ENCODE assay signal across 8 mouse cellular contexts in the genomic region with DNA sequence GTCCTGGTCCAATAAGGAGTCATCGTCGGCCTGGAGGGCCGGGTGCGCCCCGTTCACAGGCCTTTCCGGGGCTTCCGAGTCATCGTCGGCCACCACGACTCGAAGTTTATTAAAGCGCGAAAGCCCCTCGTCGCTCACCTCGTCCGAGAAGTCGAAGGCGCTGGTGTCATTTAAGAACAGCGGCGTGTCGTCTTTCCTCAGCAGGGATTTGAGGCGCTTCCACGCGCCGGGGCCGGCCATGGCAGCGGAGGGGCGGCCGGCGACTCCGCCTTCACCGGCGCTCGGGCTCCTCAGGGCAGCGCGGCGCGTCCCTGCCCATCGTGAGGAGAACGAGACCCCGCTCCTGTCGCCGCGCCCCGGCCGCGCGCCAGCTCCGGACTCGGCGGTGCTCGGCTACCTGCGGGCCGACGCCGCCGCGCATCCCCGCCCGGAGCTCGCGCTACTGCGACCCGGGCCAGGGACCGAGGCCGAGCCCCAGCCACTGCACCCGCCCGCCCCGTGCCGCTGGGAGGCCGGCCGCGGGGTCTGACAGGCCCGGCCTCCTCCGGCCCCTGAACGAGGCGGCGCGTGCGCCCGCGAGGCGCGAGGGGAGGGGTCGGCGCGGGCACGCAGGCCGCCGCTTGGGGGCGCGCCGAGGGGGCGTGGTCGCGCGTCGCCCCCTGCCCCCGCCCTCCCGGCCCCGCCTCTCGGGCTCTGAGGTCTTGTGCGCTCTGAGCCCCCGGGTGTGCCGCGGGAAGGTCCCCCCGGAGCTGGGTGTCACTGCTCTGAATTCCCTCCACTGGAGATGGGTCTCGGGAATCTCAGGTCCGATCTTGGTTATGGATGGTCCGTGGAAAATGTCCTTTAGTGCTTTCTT. TPM values are rescaled to one million over a fixed set of nuclear protein-coding genes. Genes with fewer than 3 reads are reported as not detected.
A peak's percentile ranks its signal among the peaks of the same experiment; 100 is the strongest.
DNase-seq lines count a peak whose midpoint lies in the region; ATAC-seq and TF ChIP-seq lines count a peak whose summit lies in the region.

A gene (minus strand): TSS at position 483 of the 856 bp plus-strand sequence.

- intact Hi-C loops in heart, postnatal 14 days (cut with DNase I) = loop anchor here (2.0 kb wide), 1 partner anchor 36 kb away; a partner anchor contains a TSS

- H3K9me3 ChIP-seq in forebrain, embryonic 16.5 days (ENCODE audit: control insufficient read depth, low read length) = no peaks in the 10 kb centered on the region

- H3K4me2 ChIP-seq in forebrain, embryonic 16.5 days (ENCODE audit: low read length) = peak within 1 kb of the TSS; percentile 94

- H3K27me3 ChIP-seq in forebrain, embryonic 16.5 days (replicated peaks; ENCODE audit: control insufficient read depth, insufficient read depth, low read length) = peaks cover 5% of the 10 kb centered on the region; the same call in 1 of the 2 replicates

- DNase-seq in CD8-positive naive resting alpha-beta T cell, adult 2 months (ENCODE audit: low read depth in 2 of 2, low spot score in 2 of 2) = peak; percentile 15 to 23
- DNase-seq in heart, postnatal 14 days = peak; percentile 85 to 91
- peak; percentile 36 to 75 for DNase-seq in layer of hippocampus, adult 18-20 months (ENCODE audit: low spot score in 2 of 2)
- DNase-seq in lung, adult 2 months = peak; percentile 65
- DNase-seq in thymus, adult 18-20 months = peak; percentile 39 to 47

- WGBS in forebrain, embryonic 16.5 days = under 1% methylated on average over 93 of the region's 111 CpGs
- under 1% methylated on average over 104 of the region's 111 CpGs for WGBS in lung, adult 2 months

- peak within 1 kb of the TSS; percentile 76 for H3K4me3 ChIP-seq in forebrain, embryonic 16.5 days (replicated peaks; ENCODE audit: low read length)
- peak within 1 kb of the TSS; percentile 78 for H3K4me3 ChIP-seq in lung, adult 2 months (replicated peaks; ENCODE audit: extremely low read depth, low read depth, low read length)

- H3K36me3 ChIP-seq in forebrain, embryonic 16.5 days (ENCODE audit: control insufficient read depth, insufficient read depth) = no peaks in the 10 kb centered on the region

- peak; percentile 94 for ATAC-seq in cerebellum, adult (ENCODE audit: insufficient number of reproducible peaks, low FRiP score, low TSS enrichment)
- ATAC-seq in forebrain, embryonic 16.5 days = peak; percentile 98
- ATAC-seq in neutrophil, adult 5-6 weeks (ENCODE audit: extremely low read depth, insufficient number of reproducible peaks, low FRiP score, poor library complexity, severe bottlenecking) = peak; percentile 66

- H3K9ac ChIP-seq in forebrain, embryonic 16.5 days (replicated peaks; ENCODE audit: low read depth, low read length) = peak within 1 kb of the TSS; percentile 85

- TF ChIP-seq POLR2A in lung, adult 2 months (IDR thresholded peaks at IDR 0.05; ENCODE audit: borderline replicate concordance, extremely low read depth, low read depth, low read length) = no peak

- peak within 1 kb of the TSS; percentile 35; the same call in 1 of the 2 replicates for H3K27ac ChIP-seq in forebrain, embryonic 16.5 days (ENCODE audit: low read length)

- no peak for TF ChIP-seq CTCF in lung, adult 2 months (IDR thresholded peaks at IDR 0.05; ENCODE audit: insufficient read depth, low read length)

- H3K4me1 ChIP-seq in forebrain, embryonic 16.5 days (replicated peaks; ENCODE audit: control insufficient read depth, insufficient read depth, low read length) = peaks cover 18% of the 10 kb centered on the region
- H3K4me1 ChIP-seq in lung, adult 2 months (ENCODE audit: control insufficient read depth, insufficient read depth, low read length) = no peaks in the 10 kb centered on the region; the same call in none of the 2 replicates

RNA-seq across cellular contexts. Expression of the gene that starts here (rescaled TPM):
- polyA plus RNA-seq in forebrain, embryonic 16.5 days (2015; fragmentation: Nextera tagmentation; extraction: Ambion mirVana) = 8.2 and 8.3 TPM in 2 replicates
- total RNA-seq in heart, postnatal 14 days (2021) = 10 to 100 TPM; 10.7 to 11.4 TPM
- 10 to 100 TPM; 29.2 to 30.1 TPM for total RNA-seq in layer of hippocampus, adult 18-20 months (2021)
- polyA plus RNA-seq in lung, adult 2 months (2012; rRNA removed) = 3.4 and 5.5 TPM in 2 replicates
- total RNA-seq in neutrophil, adult 5-6 weeks (2017) = 10.8 and 11.4 TPM in 2 replicates

Comparison
In these comparisons a context has a peak if more than half of its experiments do, and no peak if none do; other contexts are left out.
1. Peak in every context shown above with its lines: DNase-seq, ATAC-seq, H3K4me3 ChIP-seq and H3K27ac ChIP-seq.
2. DNase-seq: peak in every context shown above with its lines; median percentile 88 in heart, postnatal 14 days; 65 in lung, adult 2 months; 56 in layer of hippocampus, adult 18-20 months; 43 in thymus, adult 18-20 months; 19 in CD8-positive naive resting alpha-beta T cell, adult 2 months.